8 mouse cellular contexts compared by ENCODE assay signal in genomic region chr10:42273760-42274691, GRCm38 (mm10). TPM values are rescaled to one million over a fixed set of nuclear protein-coding genes. Genes with fewer than 3 reads are reported as not detected.
A peak's percentile ranks its signal among the peaks of the same experiment; 100 is the strongest.
DNase-seq lines count a peak whose midpoint lies in the region; ATAC-seq and TF ChIP-seq lines count a peak whose summit lies in the region.

No protein-coding gene starts in this region.

- peak overlapping the region; percentile 98 for H3K9ac ChIP-seq in heart, adult 2 months (ENCODE audit: low read depth, low read length)
- peak overlapping the region; percentile 85; the same call in 1 of the 2 replicates for H3K9ac ChIP-seq in kidney, embryonic 14.5 days (ENCODE audit: low read depth, low read length)
- peak overlapping the region; percentile 88 for H3K9ac ChIP-seq in lung, postnatal 0 days (replicated peaks; ENCODE audit: low read depth)

- TF ChIP-seq POLR2A in heart, adult 2 months (IDR thresholded peaks at IDR 0.05; ENCODE audit: insufficient read depth, low read depth, low read length), result no peak
- TF ChIP-seq POLR2A in small intestine, adult 2 months (IDR thresholded peaks at IDR 0.05; ENCODE audit: low read depth, low read length), result no peak

- H3K9me3 ChIP-seq in kidney, embryonic 14.5 days (ENCODE audit: control insufficient read depth, low read length), result no peaks in the 10 kb centered on the region
- H3K9me3 ChIP-seq in lung, postnatal 0 days (ENCODE audit: low read length), result no peaks in the 10 kb centered on the region

- peaks cover 7% of the 10 kb centered on the region for H3K79me2 ChIP-seq in heart, adult 2 months (replicated peaks; ENCODE audit: control insufficient read depth, insufficient read depth, low read length)

- DNase-seq in right cerebral cortex, postnatal 25 days, result peak; percentile 30
- no peak for DNase-seq in right cerebral cortex, postnatal 10 days (ENCODE audit: low spot score in 2 of 2)
- peak; percentile 75 for DNase-seq in cerebellum, adult 9-11 months
- DNase-seq in heart, adult 2 months, result peak; percentile 68 to 76
- DNase-seq in lung, postnatal 0 days (ENCODE audit: low spot score), result peak; percentile 86
- no peak for DNase-seq in right cerebral cortex, postnatal 14 days

- peak overlapping the region; percentile 90 for H3K4me2 ChIP-seq in kidney, embryonic 14.5 days (replicated peaks; ENCODE audit: low read depth, low read length)
- H3K4me2 ChIP-seq in lung, postnatal 0 days (replicated peaks; ENCODE audit: low read depth, low read length), result peak overlapping the region; percentile 98

- H3K4me3 ChIP-seq in heart, adult 2 months, result peak overlapping the region; percentile 90
- H3K4me3 ChIP-seq in kidney, embryonic 14.5 days (ENCODE audit: low read length), result peak overlapping the region; percentile 74
- H3K4me3 ChIP-seq in lung, postnatal 0 days (ENCODE audit: low read depth, low read length), result peak overlapping the region; percentile 85
- peak overlapping the region; percentile 97 for H3K4me3 ChIP-seq in small intestine, adult 2 months (ENCODE audit: low read depth, low read length)

- peaks cover 37% of the 10 kb centered on the region for H3K36me3 ChIP-seq in heart, adult 2 months (ENCODE audit: control insufficient read depth, insufficient read depth, low read length)
- peaks cover 6% of the 10 kb centered on the region; the same call in 1 of the 2 replicates for H3K36me3 ChIP-seq in kidney, embryonic 14.5 days (ENCODE audit: control insufficient read depth, insufficient read depth, low read length)
- H3K36me3 ChIP-seq in lung, postnatal 0 days (ENCODE audit: insufficient read depth, low read length), result 0 out of 2 replicates have a peak, but pooled peaks cover 5% of the 10 kb centered on the region
- H3K36me3 ChIP-seq in small intestine, adult 2 months (ENCODE audit: control insufficient read depth, insufficient read depth, low read length), result peaks cover 12% of the 10 kb centered on the region; the same call in 1 of the 2 replicates

- peak overlapping the region; percentile 100 for H3K27ac ChIP-seq in heart, adult 2 months
- no peak overlapping the region for H3K27ac ChIP-seq in kidney, embryonic 14.5 days (ENCODE audit: low read depth, low read length)
- peak overlapping the region; percentile 96 for H3K27ac ChIP-seq in lung, postnatal 0 days (ENCODE audit: low read length)
- H3K27ac ChIP-seq in small intestine, adult 2 months (ENCODE audit: insufficient read depth, low read depth, low read length), result peak overlapping the region; percentile 54

- WGBS in heart, adult 2 months, result 18% methylated on average over 21 of the region's 21 CpGs
- WGBS in kidney, embryonic 14.5 days, result 7% methylated on average over 21 of the region's 21 CpGs
- WGBS in lung, postnatal 0 days, result 17% methylated on average over 21 of the region's 21 CpGs
- 7% methylated on average over 21 of the region's 21 CpGs for WGBS in small intestine, adult 2 months

- TF ChIP-seq EP300 in heart, adult 2 months (IDR thresholded peaks at IDR 0.05; ENCODE audit: insufficient read depth, low read depth, low read length), result 0 out of 2 replicates have a peak, but pooled peaks have one; percentile 21
- TF ChIP-seq EP300 in lung, postnatal 0 days (IDR thresholded peaks at IDR 0.05), result peak; percentile 47; the same call in 1 of the 2 replicates

- no peak for ATAC-seq in kidney, embryonic 14.5 days (ENCODE audit: low FRiP score, low TSS enrichment)
- ATAC-seq in lung, postnatal 0 days, result no peak

- no peaks in the 10 kb centered on the region for H3K27me3 ChIP-seq in heart, adult 2 months (ENCODE audit: control insufficient read depth, insufficient read depth, low read length)
- no peaks in the 10 kb centered on the region for H3K27me3 ChIP-seq in kidney, embryonic 14.5 days (ENCODE audit: control insufficient read depth, insufficient read depth, low read length)
- H3K27me3 ChIP-seq in lung, postnatal 0 days (replicated peaks; ENCODE audit: insufficient read depth, low read length), result no peaks in the 10 kb centered on the region
- no peaks in the 10 kb centered on the region for H3K27me3 ChIP-seq in small intestine, adult 2 months (ENCODE audit: control insufficient read depth, insufficient read depth, low read length)

- peaks cover 18% of the 10 kb centered on the region for H3K4me1 ChIP-seq in heart, adult 2 months (ENCODE audit: control insufficient read depth, insufficient read depth, low read length)
- peaks cover 37% of the 10 kb centered on the region for H3K4me1 ChIP-seq in kidney, embryonic 14.5 days (ENCODE audit: control insufficient read depth, insufficient read depth, low read length)
- peaks cover 32% of the 10 kb centered on the region for H3K4me1 ChIP-seq in lung, postnatal 0 days (ENCODE audit: insufficient read depth, low read depth, low read length)
- H3K4me1 ChIP-seq in small intestine, adult 2 months (ENCODE audit: control insufficient read depth, insufficient read depth, insufficient read length, low read length), result peaks cover 38% of the 10 kb centered on the region

- intact Hi-C loops in heart, adult 2 months (cut with DNase I), result loop anchor here (2.0 to 5.0 kb wide), 3 partner anchors 69 to 181 kb away; no protein-coding TSS in a partner anchor

- TF ChIP-seq CTCF in heart, adult 2 months (IDR thresholded peaks at IDR 0.05), result no peak
- TF ChIP-seq CTCF in lung, postnatal 0 days (IDR thresholded peaks at IDR 0.05), result no peak
- TF ChIP-seq CTCF in small intestine, adult 2 months (IDR thresholded peaks at IDR 0.05; ENCODE audit: extremely low read depth, insufficient read length, insufficient replicate concordance, low read depth, low read length), result no peak

RNA-seq across cellular contexts. Expression of gene Foxo3, which starts 2.5 kb away (rescaled TPM):
- 10 to 100 TPM; 72.5 to 89.5 TPM for total RNA-seq in heart, adult 2 months (2021)
- polyA plus RNA-seq in heart, adult 2 months (2012; rRNA removed), result 26.7 and 32.7 TPM in 2 replicates
- 8.2 and 10.2 TPM in 2 replicates for polyA plus RNA-seq in kidney, embryonic 14.5 days (2014; fragmentation: Nextera tagmentation; extraction: Ambion mirVana)
- 15.2 and 22.9 TPM in 2 replicates for polyA plus RNA-seq in lung, postnatal 0 days (2015; fragmentation: Nextera tagmentation; extraction: Ambion mirVana)
- polyA plus RNA-seq in small intestine, adult 2 months (2012; rRNA removed), result 25.5 and 49.5 TPM in 2 replicates

Comparison
In these comparisons a context has a peak if more than half of its experiments do, and no peak if none do; other contexts are left out.
1. DNase-seq: peak in right cerebral cortex, postnatal 25 days (single experiment), cerebellum, adult 9-11 months (single experiment), heart, adult 2 months (2 of 2) and lung, postnatal 0 days (single experiment); none in right cerebral cortex, postnatal 10 days (0 of 2) and right cerebral cortex, postnatal 14 days (single experiment).
2. Peak in every context shown above with its lines, with median percentiles within 50 percentile points of each other: H3K4me3 ChIP-seq and H3K9ac ChIP-seq.